Mouse (Mus musculus): ENCODE measurements at regions not wholly inside any gene's neighbourhood (a gene's known extent, or its start where the extent isn't known, plus 50 kb on each side); places are given as distances from the start of the nearest gene placed in this dataset.

DNA sequence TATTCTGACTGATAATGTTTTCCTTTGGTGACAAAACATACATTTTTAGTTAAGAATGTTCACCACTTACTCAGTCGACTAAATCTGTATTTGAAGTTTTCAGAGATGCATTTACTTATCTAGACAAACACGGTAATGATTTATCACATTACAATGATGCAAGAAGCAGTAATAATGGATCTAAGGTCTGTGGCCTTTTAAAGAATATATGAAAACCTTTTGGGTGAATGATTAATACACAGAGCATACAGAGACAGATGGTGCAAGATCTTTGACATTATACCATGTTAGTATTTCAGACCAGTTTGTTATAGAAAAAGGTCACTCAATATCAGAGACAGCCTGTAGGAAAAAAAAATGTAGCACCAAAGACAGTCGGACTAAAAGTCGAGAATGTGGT, 1004.2 kb upstream of the Ncam2 start:
- H3K36me3 ChIP-seq (replicated peaks; ENCODE audit: control insufficient read depth, insufficient read depth, low read depth, low read length): no peaks in the 10 kb centered on the region
- no peaks in the 10 kb centered on the region for H3K9me3 ChIP-seq (replicated peaks; ENCODE audit: control insufficient read depth, low read length)
- WGBS: 83% methylated on average over 4 of the region's 4 CpGs
- no peak overlapping the region for H3K4me2 ChIP-seq (ENCODE audit: low read depth, low read length)
- ATAC-seq (replicated peaks; ENCODE audit: insufficient number of reproducible peaks, low FRiP score, low TSS enrichment, low read depth) (no peak), DNase-seq (ENCODE audit: low spot score) (no peak)
- H3K27me3 ChIP-seq (ENCODE audit: control insufficient read depth, insufficient read depth, low read length): no peaks in the 10 kb centered on the region
- no peak overlapping the region for H3K4me3 ChIP-seq (ENCODE audit: low read depth, low read length)
- H3K27ac ChIP-seq (replicated peaks; ENCODE audit: low read depth, low read length): no peak overlapping the region
- H3K9ac ChIP-seq (replicated peaks; ENCODE audit: low read length): no peak overlapping the region
- H3K4me1 ChIP-seq (ENCODE audit: control insufficient read depth, insufficient read depth, low read length): no peaks in the 10 kb centered on the region

DNA sequence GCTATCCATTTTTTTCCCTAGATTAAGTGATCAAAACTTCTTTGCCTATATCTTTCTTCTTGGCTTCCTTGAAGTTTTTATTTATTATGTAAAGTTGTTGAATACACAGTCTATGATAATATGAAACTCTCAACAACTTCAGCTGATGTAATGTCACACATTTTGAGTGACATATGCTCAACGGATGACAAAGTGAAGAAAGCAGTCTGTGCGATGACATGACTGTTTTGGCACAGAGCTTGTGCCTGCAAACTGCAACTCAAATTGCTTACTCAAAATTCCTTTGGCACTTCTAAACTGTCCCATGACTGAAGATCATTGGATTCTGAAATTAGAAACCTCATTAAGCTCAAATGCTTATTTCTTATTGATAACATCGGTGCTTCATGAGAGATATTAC, 997.7 kb upstream of the Ncam2 start:
- DNase-seq (ENCODE audit: low spot score) (no peak), ATAC-seq (replicated peaks; ENCODE audit: insufficient number of reproducible peaks, low FRiP score, low TSS enrichment, low read depth) (no peak)
- H3K9me3 ChIP-seq (replicated peaks; ENCODE audit: control insufficient read depth, low read length): no peaks in the 10 kb centered on the region
- H3K4me2 ChIP-seq (ENCODE audit: low read depth, low read length): no peak overlapping the region
- no peak overlapping the region for H3K9ac ChIP-seq (replicated peaks; ENCODE audit: low read length)
- H3K27me3 ChIP-seq (ENCODE audit: control insufficient read depth, insufficient read depth, low read length): no peaks in the 10 kb centered on the region
- H3K27ac ChIP-seq (replicated peaks; ENCODE audit: low read depth, low read length): no peak overlapping the region
- no peaks in the 10 kb centered on the region for H3K4me1 ChIP-seq (ENCODE audit: control insufficient read depth, insufficient read depth, low read length)
- WGBS: 83% methylated on average over 3 of the region's 3 CpGs
- no peak overlapping the region for H3K4me3 ChIP-seq (ENCODE audit: low read depth, low read length)
- no peaks in the 10 kb centered on the region for H3K36me3 ChIP-seq (replicated peaks; ENCODE audit: control insufficient read depth, insufficient read depth, low read depth, low read length)

DNA sequence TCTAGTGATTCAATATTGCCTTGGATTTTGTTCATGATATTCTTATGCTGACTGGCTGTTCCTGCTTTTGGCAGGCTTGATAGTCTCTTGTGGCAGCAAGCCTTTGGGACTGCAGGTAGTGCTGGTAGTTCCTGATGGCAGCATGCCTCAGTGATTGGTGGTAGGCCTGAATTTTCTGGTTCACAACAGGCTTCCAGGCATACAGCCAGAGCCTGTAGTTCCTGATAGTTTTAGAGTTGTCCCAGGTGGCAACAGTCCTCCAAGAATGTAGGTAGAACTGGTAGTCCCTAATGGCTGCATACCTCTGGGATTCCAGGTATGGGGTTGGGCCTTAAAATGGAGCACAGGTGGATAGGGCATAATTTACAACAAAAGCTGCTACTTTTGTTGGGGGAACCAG, 987.7 kb upstream of the Ncam2 start:
- Histone ChIP-seq H3K4me1 (ENCODE audit: control insufficient read depth, insufficient read depth, low read length) (no peaks in the 10 kb centered on the region), H3K27ac (replicated peaks; ENCODE audit: low read depth, low read length) (no peak overlapping the region), H3K4me2 (ENCODE audit: low read depth, low read length) (no peak overlapping the region), H3K9me3 (replicated peaks; ENCODE audit: control insufficient read depth, low read length) (no peaks in the 10 kb centered on the region), H3K9ac (replicated peaks; ENCODE audit: low read length) (no peak overlapping the region), H3K36me3 (replicated peaks; ENCODE audit: control insufficient read depth, insufficient read depth, low read depth, low read length) (no peaks in the 10 kb centered on the region), H3K27me3 (ENCODE audit: control insufficient read depth, insufficient read depth, low read length) (no peaks in the 10 kb centered on the region), H3K4me3 (ENCODE audit: low read depth, low read length) (no peak overlapping the region)
- ATAC-seq (replicated peaks; ENCODE audit: insufficient number of reproducible peaks, low FRiP score, low TSS enrichment, low read depth) (no peak), DNase-seq (ENCODE audit: low spot score) (no peak)

DNA sequence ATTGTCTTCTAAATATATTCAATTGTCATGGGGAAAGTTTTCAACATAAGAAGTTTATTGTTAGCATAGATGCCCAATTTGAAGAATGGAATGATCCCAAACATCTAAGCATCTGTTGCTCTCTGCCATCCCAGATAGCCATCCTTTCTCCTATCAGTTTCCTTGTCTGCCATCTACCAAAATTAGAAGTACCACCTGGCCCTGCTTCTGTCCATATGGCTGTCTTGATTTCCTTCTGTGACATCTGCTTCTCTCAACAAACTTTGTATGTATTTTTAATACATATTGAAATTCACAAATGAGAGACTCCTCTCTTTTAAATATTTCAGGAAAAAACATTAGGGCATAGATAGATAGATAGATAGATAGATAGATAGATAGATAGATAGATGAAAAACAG, 945.1 kb upstream of the Ncam2 start:
- H3K4me2 ChIP-seq (ENCODE audit: low read depth, low read length): no peak overlapping the region
- no peaks in the 10 kb centered on the region for H3K27me3 ChIP-seq (ENCODE audit: control insufficient read depth, insufficient read depth, low read length)
- H3K4me1 ChIP-seq (ENCODE audit: control insufficient read depth, insufficient read depth, low read length): no peaks in the 10 kb centered on the region
- no peaks in the 10 kb centered on the region for H3K9me3 ChIP-seq (replicated peaks; ENCODE audit: control insufficient read depth, low read length)
- no peak for ATAC-seq (replicated peaks; ENCODE audit: insufficient number of reproducible peaks, low FRiP score, low TSS enrichment, low read depth)
- no peak overlapping the region for H3K9ac ChIP-seq (replicated peaks; ENCODE audit: low read length)
- no peaks in the 10 kb centered on the region for H3K36me3 ChIP-seq (replicated peaks; ENCODE audit: control insufficient read depth, insufficient read depth, low read depth, low read length)
- DNase-seq (ENCODE audit: low spot score): no peak
- H3K27ac ChIP-seq (replicated peaks; ENCODE audit: low read depth, low read length): no peak overlapping the region
- no peak overlapping the region for H3K4me3 ChIP-seq (ENCODE audit: low read depth, low read length)

DNA sequence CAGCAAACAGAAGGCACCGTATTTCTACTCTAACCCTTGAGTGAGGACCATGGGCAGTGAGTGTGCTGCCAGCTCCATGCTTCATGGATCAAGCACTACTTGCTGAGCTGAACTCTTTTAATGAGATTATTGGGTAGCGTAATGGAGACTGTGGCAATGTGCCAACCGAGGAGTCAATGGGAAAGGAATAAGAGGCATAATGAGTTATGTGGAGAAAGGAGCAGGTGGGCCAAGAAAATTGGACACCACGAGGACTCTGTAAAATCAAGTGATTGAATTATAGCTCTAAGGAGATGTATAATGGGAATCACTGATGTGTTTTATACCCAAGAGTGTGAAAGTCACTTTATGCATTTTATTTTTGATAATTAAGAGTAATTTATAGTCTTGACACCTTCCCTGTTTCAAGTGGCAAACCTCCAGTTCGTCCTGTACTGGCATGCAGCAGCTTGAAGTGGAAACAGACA, 934.3 kb upstream of the Ncam2 start:
- H3K9ac ChIP-seq (replicated peaks; ENCODE audit: low read length): no peak overlapping the region
- H3K27ac ChIP-seq (replicated peaks; ENCODE audit: low read depth, low read length): no peak overlapping the region
- H3K4me2 ChIP-seq (ENCODE audit: low read depth, low read length): no peak overlapping the region
- no peaks in the 10 kb centered on the region for H3K27me3 ChIP-seq (ENCODE audit: control insufficient read depth, insufficient read depth, low read length)
- no peak for ATAC-seq (replicated peaks; ENCODE audit: insufficient number of reproducible peaks, low FRiP score, low TSS enrichment, low read depth)
- H3K4me1 ChIP-seq (ENCODE audit: control insufficient read depth, insufficient read depth, low read length): no peaks in the 10 kb centered on the region
- WGBS: 66% methylated on average over 5 of the region's 5 CpGs
- no peak for DNase-seq (ENCODE audit: low spot score)
- H3K36me3 ChIP-seq (replicated peaks; ENCODE audit: control insufficient read depth, insufficient read depth, low read depth, low read length): no peaks in the 10 kb centered on the region
- no peaks in the 10 kb centered on the region for H3K9me3 ChIP-seq (replicated peaks; ENCODE audit: control insufficient read depth, low read length)
- H3K4me3 ChIP-seq (ENCODE audit: low read depth, low read length): no peak overlapping the region

DNA sequence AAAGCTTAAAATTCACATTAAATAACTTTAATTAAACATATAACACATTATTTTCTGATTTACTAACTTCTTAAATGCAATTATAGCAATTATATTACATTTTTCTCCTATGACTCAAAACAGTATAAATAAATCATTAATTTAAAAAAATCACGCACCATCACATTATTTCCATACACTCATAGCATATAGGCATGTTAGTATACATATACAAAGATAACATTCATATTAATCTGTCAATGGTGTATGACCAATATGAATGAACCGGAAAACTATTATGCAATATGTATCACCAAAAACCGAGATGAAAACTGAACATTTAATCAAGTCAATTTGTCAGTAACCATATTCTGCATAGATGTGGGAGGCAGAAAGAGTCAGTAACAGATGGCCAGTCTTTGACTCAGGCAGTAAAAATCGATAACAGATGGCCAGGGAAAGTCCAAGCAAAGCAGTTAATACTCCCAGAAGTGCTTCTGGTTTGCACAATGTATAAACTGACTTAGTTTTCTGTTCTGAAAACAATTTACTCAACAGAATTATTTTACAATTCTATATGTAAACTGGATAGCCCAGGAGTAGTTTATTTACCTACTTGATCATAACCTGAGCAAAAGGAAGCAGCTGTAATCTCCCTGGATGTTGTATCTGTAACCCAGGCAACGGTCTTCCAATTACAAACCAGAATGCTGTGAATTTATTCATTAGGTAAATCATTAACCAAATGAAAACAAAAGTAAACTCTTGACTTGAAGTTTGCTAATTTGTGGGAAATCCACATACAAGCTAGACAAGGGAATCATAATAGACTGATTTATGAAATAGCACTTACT, 928.0 kb upstream of the Ncam2 start:
- Histone ChIP-seq H3K9ac (replicated peaks; ENCODE audit: low read length) (no peak overlapping the region), H3K4me3 (ENCODE audit: low read depth, low read length) (no peak overlapping the region), H3K36me3 (replicated peaks; ENCODE audit: control insufficient read depth, insufficient read depth, low read depth, low read length) (no peaks in the 10 kb centered on the region), H3K27me3 (ENCODE audit: control insufficient read depth, insufficient read depth, low read length) (no peaks in the 10 kb centered on the region), H3K9me3 (replicated peaks; ENCODE audit: control insufficient read depth, low read length) (no peaks in the 10 kb centered on the region), H3K27ac (replicated peaks; ENCODE audit: low read depth, low read length) (no peak overlapping the region), H3K4me2 (ENCODE audit: low read depth, low read length) (no peak overlapping the region), H3K4me1 (ENCODE audit: control insufficient read depth, insufficient read depth, low read length) (no peaks in the 10 kb centered on the region)
- DNase-seq (ENCODE audit: low spot score) (peak; percentile 67), ATAC-seq (replicated peaks; ENCODE audit: insufficient number of reproducible peaks, low FRiP score, low TSS enrichment, low read depth) (peak; percentile 52; the same call in 1 of the 2 replicates)
- 50% methylated on average over 5 of the region's 5 CpGs for WGBS

Data from embryonic facial prominence, embryonic 11.5 days (tissue).